Mouse (Mus musculus): ENCODE measurements at regions not wholly inside any gene's neighbourhood (a gene's known extent, or its start where the extent isn't known, plus 50 kb on each side); places are given as distances from the start of the nearest gene placed in this dataset.

- Histone ChIP-seq H3K27me3 (ENCODE audit: insufficient read depth, low read length) (no peaks in the 10 kb centered on the region), H3K9me3 (ENCODE audit: low read length) (no peaks in the 10 kb centered on the region), H3K4me1 (ENCODE audit: insufficient read depth) (peaks cover 3% of the 10 kb centered on the region; the same call in 1 of the 2 replicates), H3K4me2 (ENCODE audit: low read depth, low read length) (no peak overlapping the region), H3K27ac (ENCODE audit: low read depth) (no peak overlapping the region), H3K4me3 (ENCODE audit: low read depth, low read length) (no peak overlapping the region), H3K36me3 (replicated peaks; ENCODE audit: insufficient read depth, low read length) (no peaks in the 10 kb centered on the region), H3K9ac (replicated peaks) (no peak overlapping the region)
- DNase-seq (no peak), ATAC-seq (no peak)
- WGBS (ENCODE audit: insufficient replicate concordance): 71% methylated on average over 3 of the region's 3 CpGs
- no peak for TF ChIP-seq CTCF (IDR thresholded peaks at IDR 0.05; ENCODE audit: low read depth)
- TF ChIP-seq EP300 (IDR thresholded peaks at IDR 0.05; ENCODE audit: low read depth): no peak
Measured at GRCm38 (mm10) chr13:101954521-101954920, 186.5 kb upstream of the Pik3r1 start.

GRCm38 (mm10) chr13:101955806-101956418 lies 187.9 kb upstream of the Pik3r1 start:
- no peak for TF ChIP-seq CTCF (IDR thresholded peaks at IDR 0.05; ENCODE audit: low read depth)
- TF ChIP-seq EP300 (IDR thresholded peaks at IDR 0.05; ENCODE audit: low read depth): no peak
- peaks cover 3% of the 10 kb centered on the region; the same call in 1 of the 2 replicates for H3K4me1 ChIP-seq (ENCODE audit: insufficient read depth)
- H3K9ac ChIP-seq (replicated peaks): no peak overlapping the region
- no peaks in the 10 kb centered on the region for H3K9me3 ChIP-seq (ENCODE audit: low read length)
- ATAC-seq: no peak
- H3K27me3 ChIP-seq (ENCODE audit: insufficient read depth, low read length): no peaks in the 10 kb centered on the region
- no peaks in the 10 kb centered on the region for H3K36me3 ChIP-seq (replicated peaks; ENCODE audit: insufficient read depth, low read length)
- H3K4me2 ChIP-seq (ENCODE audit: low read depth, low read length): no peak overlapping the region
- WGBS (ENCODE audit: insufficient replicate concordance): 80% methylated on average over 7 of the region's 7 CpGs
- no peak for DNase-seq
- no peak overlapping the region for H3K27ac ChIP-seq (ENCODE audit: low read depth)
- H3K4me3 ChIP-seq (ENCODE audit: low read depth, low read length): no peak overlapping the region

GRCm38 (mm10) chr13:101957782-101958181 lies 189.8 kb upstream of the Pik3r1 start:
- ATAC-seq (no peak), DNase-seq (no peak)
- 77% methylated on average over 4 of the region's 4 CpGs for WGBS (ENCODE audit: insufficient replicate concordance)
- Histone ChIP-seq H3K4me1 (ENCODE audit: insufficient read depth) (peaks cover 3% of the 10 kb centered on the region; the same call in 1 of the 2 replicates), H3K4me3 (ENCODE audit: low read depth, low read length) (no peak overlapping the region), H3K9ac (replicated peaks) (no peak overlapping the region), H3K27ac (ENCODE audit: low read depth) (no peak overlapping the region), H3K36me3 (replicated peaks; ENCODE audit: insufficient read depth, low read length) (no peaks in the 10 kb centered on the region), H3K9me3 (ENCODE audit: low read length) (no peaks in the 10 kb centered on the region), H3K27me3 (ENCODE audit: insufficient read depth, low read length) (no peaks in the 10 kb centered on the region), H3K4me2 (ENCODE audit: low read depth, low read length) (no peak overlapping the region)
- TF ChIP-seq CTCF (IDR thresholded peaks at IDR 0.05; ENCODE audit: low read depth): no peak

GRCm38 (mm10) chr13:101965537-101965936 lies 197.5 kb upstream of the Pik3r1 start:
- H3K4me2 ChIP-seq (ENCODE audit: low read depth, low read length): no peak overlapping the region
- no peaks in the 10 kb centered on the region for H3K27me3 ChIP-seq (ENCODE audit: insufficient read depth, low read length)
- H3K36me3 ChIP-seq (replicated peaks; ENCODE audit: insufficient read depth, low read length): no peaks in the 10 kb centered on the region
- H3K4me1 ChIP-seq (ENCODE audit: insufficient read depth): no peaks in the 10 kb centered on the region
- no peaks in the 10 kb centered on the region for H3K9me3 ChIP-seq (ENCODE audit: low read length)
- no peak for DNase-seq
- no peak for TF ChIP-seq CTCF (IDR thresholded peaks at IDR 0.05; ENCODE audit: low read depth)
- TF ChIP-seq EP300 (IDR thresholded peaks at IDR 0.05; ENCODE audit: low read depth): no peak
- WGBS (ENCODE audit: insufficient replicate concordance): 67% methylated on average over 7 of the region's 7 CpGs
- no peak for ATAC-seq
- no peak overlapping the region for H3K27ac ChIP-seq (ENCODE audit: low read depth)
- H3K4me3 ChIP-seq (ENCODE audit: low read depth, low read length): no peak overlapping the region
- no peak overlapping the region for H3K9ac ChIP-seq (replicated peaks)

- TF ChIP-seq EP300 (IDR thresholded peaks at IDR 0.05; ENCODE audit: low read depth): no peak
- no peak for TF ChIP-seq CTCF (IDR thresholded peaks at IDR 0.05; ENCODE audit: low read depth)
- no peak for DNase-seq
- 67% methylated on average over 8 of the region's 8 CpGs for WGBS (ENCODE audit: insufficient replicate concordance)
Measured at GRCm38 (mm10) chr13:101966799-101967397, 198.9 kb upstream of the Pik3r1 start.

GRCm38 (mm10) chr13:101967466-101967865 lies 199.4 kb upstream of the Pik3r1 start:
- Histone ChIP-seq H3K4me3 (ENCODE audit: low read depth, low read length) (no peak overlapping the region), H3K4me2 (ENCODE audit: low read depth, low read length) (no peak overlapping the region), H3K27me3 (ENCODE audit: insufficient read depth, low read length) (no peaks in the 10 kb centered on the region), H3K9me3 (ENCODE audit: low read length) (no peaks in the 10 kb centered on the region), H3K27ac (ENCODE audit: low read depth) (no peak overlapping the region), H3K4me1 (ENCODE audit: insufficient read depth) (no peaks in the 10 kb centered on the region), H3K9ac (replicated peaks) (no peak overlapping the region), H3K36me3 (replicated peaks; ENCODE audit: insufficient read depth, low read length) (no peaks in the 10 kb centered on the region)
- 92% methylated on average over 4 of the region's 4 CpGs for WGBS (ENCODE audit: insufficient replicate concordance)
- TF ChIP-seq CTCF (IDR thresholded peaks at IDR 0.05; ENCODE audit: low read depth): no peak
- TF ChIP-seq EP300 (IDR thresholded peaks at IDR 0.05; ENCODE audit: low read depth): no peak
- no peak for DNase-seq
- ATAC-seq: no peak

More at GRCm38 (mm10) chr13:101966799-101967397, 198.9 kb upstream of the Pik3r1 start:
- no peak overlapping the region for H3K4me2 ChIP-seq (ENCODE audit: low read depth, low read length)
- no peaks in the 10 kb centered on the region for H3K9me3 ChIP-seq (ENCODE audit: low read length)
- H3K4me3 ChIP-seq (ENCODE audit: low read depth, low read length): no peak overlapping the region
- no peaks in the 10 kb centered on the region for H3K4me1 ChIP-seq (ENCODE audit: insufficient read depth)
- H3K9ac ChIP-seq (replicated peaks): no peak overlapping the region
- no peak overlapping the region for H3K27ac ChIP-seq (ENCODE audit: low read depth)
- H3K36me3 ChIP-seq (replicated peaks; ENCODE audit: insufficient read depth, low read length): no peaks in the 10 kb centered on the region
- H3K27me3 ChIP-seq (ENCODE audit: insufficient read depth, low read length): no peaks in the 10 kb centered on the region
- ATAC-seq: no peak

Data from liver, postnatal 0 days (tissue).